In the genomic region with DNA sequence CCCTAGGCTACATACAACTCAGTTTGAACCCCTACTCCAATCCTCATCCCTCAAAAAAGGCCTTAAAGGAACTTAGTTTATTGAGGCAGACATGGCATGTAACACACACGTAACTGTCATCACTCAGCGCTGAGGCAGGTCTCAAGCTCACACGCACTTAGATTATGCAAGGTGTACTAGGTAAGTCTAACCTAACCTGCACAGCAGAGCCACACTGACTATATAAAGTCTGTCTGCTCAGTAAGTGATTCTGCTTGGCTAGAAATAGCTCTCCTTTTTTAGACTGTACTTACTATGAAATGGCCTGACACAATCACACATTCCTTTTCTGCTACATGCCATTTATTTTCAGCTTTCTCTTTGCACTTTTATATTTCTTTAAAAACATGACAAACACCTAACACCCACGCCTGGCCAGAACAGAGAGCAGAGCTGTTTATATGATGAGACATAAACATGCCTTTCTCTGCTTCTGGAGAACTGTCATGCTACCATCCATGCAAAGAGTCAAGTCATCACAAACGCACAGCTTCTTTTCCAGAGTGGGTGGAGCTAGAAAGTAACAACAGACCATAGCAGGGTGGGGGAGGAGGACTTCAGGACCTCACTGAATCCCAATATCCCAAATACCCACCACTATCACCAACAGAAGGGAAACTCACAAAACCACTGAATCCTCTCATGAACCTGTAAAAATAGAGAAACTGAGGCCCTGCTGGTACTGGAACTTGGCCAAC, we compare ENCODE assay signal across 18 mouse cellular contexts.
DNase-seq lines count a peak whose midpoint lies in the region; ATAC-seq and TF ChIP-seq lines count a peak whose summit lies in the region.
"Had no signal": no experiment of that assay in that cellular context is flagged by ENCODE, and none has a peak within 500 bp of the region (broad histone marks: within the 10 kb centered on the region; RNA-seq: fewer than 3 reads in every experiment).

No protein-coding gene starts in this region.

- no peak overlapping the region; the same call in 1 of the 2 replicates for H3K4me2 ChIP-seq in heart, embryonic 11.5 days
- H3K4me2 ChIP-seq in lung, postnatal 0 days (replicated peaks; ENCODE audit: low read depth, low read length), result no peak overlapping the region
- H3K4me2 ChIP-seq: embryonic facial prominence, embryonic 13.5 days; liver, embryonic 12.5 days had no signal

- no peak for TF ChIP-seq POLR2A in lung, adult 2 months (IDR thresholded peaks at IDR 0.05; ENCODE audit: borderline replicate concordance, extremely low read depth, low read depth, low read length)

- H3K36me3 ChIP-seq in heart, embryonic 11.5 days (ENCODE audit: control insufficient read depth, insufficient read depth, low read length), result 0 out of 2 replicates have a peak, but pooled peaks cover 3% of the 10 kb centered on the region
- peaks cover 20% of the 10 kb centered on the region for H3K36me3 ChIP-seq in lung, postnatal 0 days (ENCODE audit: insufficient read depth, low read length)

- WGBS in heart, embryonic 11.5 days (ENCODE audit: insufficient replicate concordance), result 65% methylated on average over 5 of the region's 5 CpGs
- 66% methylated on average over 5 of the region's 5 CpGs for WGBS in lung, postnatal 0 days
- WGBS in lung, adult 2 months, result 68% methylated on average over 5 of the region's 5 CpGs

- no peaks in the 10 kb centered on the region for H3K27me3 ChIP-seq in heart, embryonic 11.5 days (ENCODE audit: control insufficient read depth, insufficient read depth, low read length)
- no peaks in the 10 kb centered on the region for H3K27me3 ChIP-seq in lung, postnatal 0 days (replicated peaks; ENCODE audit: insufficient read depth, low read length)
- H3K27me3 ChIP-seq: embryonic facial prominence, embryonic 13.5 days; liver, embryonic 12.5 days; Patski had no signal

- no peaks in the 10 kb centered on the region for H3K9me3 ChIP-seq in heart, embryonic 11.5 days (replicated peaks; ENCODE audit: control insufficient read depth, low read length)
- no peaks in the 10 kb centered on the region for H3K9me3 ChIP-seq in lung, postnatal 0 days (ENCODE audit: low read length)
- H3K9me3 ChIP-seq: embryonic facial prominence, embryonic 13.5 days; liver, embryonic 12.5 days had no signal

- TF ChIP-seq EP300 in lung, postnatal 0 days (IDR thresholded peaks at IDR 0.05), result no peak

- ATAC-seq in heart, embryonic 11.5 days (replicated peaks; ENCODE audit: insufficient number of reproducible peaks, low FRiP score, low TSS enrichment), result no peak
- ATAC-seq in lung, postnatal 0 days, result peak; percentile 41
- ATAC-seq: hindbrain, embryonic 16.5 days; liver, embryonic 12.5 days; midbrain, embryonic 16.5 days; Patski had no signal

- no peak overlapping the region for H3K9ac ChIP-seq in heart, embryonic 11.5 days (ENCODE audit: low read depth, low read length)
- no peak overlapping the region for H3K9ac ChIP-seq in lung, postnatal 0 days (replicated peaks; ENCODE audit: low read depth)
- H3K9ac ChIP-seq: embryonic facial prominence, embryonic 13.5 days; liver, embryonic 12.5 days had no signal

- intact Hi-C loops in heart, postnatal 25 days (cut with DNase I), result no loop called here
- intact Hi-C loops in left cerebral cortex, adult 2 months (cut with DNase I), result no loop called here

- TF ChIP-seq CTCF in lung, postnatal 0 days (IDR thresholded peaks at IDR 0.05), result no peak
- no peak for TF ChIP-seq CTCF in lung, adult 2 months (IDR thresholded peaks at IDR 0.05; ENCODE audit: insufficient read depth, low read length)
- no peak for TF ChIP-seq CTCF in left cerebral cortex, adult 2 months (IDR thresholded peaks at IDR 0.05)

- no peak for DNase-seq in heart, postnatal 25 days (ENCODE audit: low spot score)
- DNase-seq in lung, postnatal 0 days (ENCODE audit: low spot score), result peak; percentile 34
- no peak for DNase-seq in lung, adult 2 months
- peak in 1 of 2 experiments; percentile 17 for DNase-seq in left cerebral cortex, adult 2 months (ENCODE audit: extremely low spot score in 1 of 2, low spot score in 2 of 2)
- peak; percentile 32 to 69 for DNase-seq in right cerebral cortex, postnatal 36 days (ENCODE audit: low spot score in 2 of 2)
- DNase-seq in layer of hippocampus, adult 9-11 months, result no peak
- DNase-seq in adrenal gland, adult 8-10 months, result no peak
- DNase-seq: adrenal gland, postnatal 36 days; cerebellum, adult 9-10 months; kidney, adult 18-20 months; kidney, postnatal 10 days had no signal

- H3K4me1 ChIP-seq in heart, embryonic 11.5 days (ENCODE audit: control insufficient read depth, insufficient read depth, low read length), result peaks cover 15% of the 10 kb centered on the region
- H3K4me1 ChIP-seq in lung, postnatal 0 days (ENCODE audit: insufficient read depth, low read depth, low read length), result no peaks in the 10 kb centered on the region
- H3K4me1 ChIP-seq in lung, adult 2 months (ENCODE audit: control insufficient read depth, insufficient read depth, low read length), result peaks cover 3% of the 10 kb centered on the region; the same call in 1 of the 2 replicates
- H3K4me1 ChIP-seq: embryonic facial prominence, embryonic 13.5 days; liver, embryonic 12.5 days had no signal

- H3K4me3 ChIP-seq in heart, embryonic 11.5 days (ENCODE audit: low read depth, low read length), result no peak overlapping the region
- no peak overlapping the region for H3K4me3 ChIP-seq in lung, postnatal 0 days (ENCODE audit: low read depth, low read length)
- H3K4me3 ChIP-seq in lung, adult 2 months (replicated peaks; ENCODE audit: extremely low read depth, low read depth, low read length), result no peak overlapping the region
- no peak overlapping the region for H3K4me3 ChIP-seq in left cerebral cortex, adult 2 months
- H3K4me3 ChIP-seq: embryonic facial prominence, embryonic 13.5 days; layer of hippocampus, adult 2 months; liver, embryonic 12.5 days had no signal

- H3K27ac ChIP-seq in heart, embryonic 11.5 days (ENCODE audit: low read depth, low read length), result peak overlapping the region; percentile 81
- no peak overlapping the region for H3K27ac ChIP-seq in lung, postnatal 0 days (ENCODE audit: low read length)
- H3K27ac ChIP-seq in left cerebral cortex, adult 2 months, result peak overlapping the region; percentile 57
- H3K27ac ChIP-seq: embryonic facial prominence, embryonic 13.5 days; layer of hippocampus, adult 2 months; liver, embryonic 12.5 days had no signal

Comparison
In these comparisons a context has a peak if more than half of its experiments do, and no peak if none do; other contexts are left out.
1. DNase-seq: peak in lung, postnatal 0 days (single experiment) and right cerebral cortex, postnatal 36 days (2 of 2); none in heart, postnatal 25 days (single experiment), lung, adult 2 months (single experiment), layer of hippocampus, adult 9-11 months (single experiment) and adrenal gland, adult 8-10 months (single experiment).